Mouse (Mus musculus) lung, adult 2 months (tissue): Measurements from ENCODE around the gene Stac. TPM values are rescaled to one million over a fixed set of nuclear protein-coding genes. Genes with fewer than 3 reads are reported as not detected.

ENCODE experiments used
- DNase-seq: peaks from one replicate; pipeline ENCODE4 v3.0.0; 2022
- H3K4me1 ChIP-seq: fragments of 200-500 bp; 2 replicates; pipeline ENCODE4 v1.6.1; 2011; ENCODE audit warnings: low read length; ENCODE audit not compliant: control insufficient read depth, insufficient read depth
- H3K4me3 ChIP-seq: fragments of 200-500 bp; replicated peaks from 2 replicates; pipeline ENCODE3; 2011; ENCODE audit warnings: low read depth, mild to moderate bottlenecking, control low read depth, low read length; ENCODE audit errors: extremely low read depth
- CTCF ChIP-seq: fragments of 200-500 bp; IDR thresholded peaks from 2 replicates; pipeline ENCODE4 v1.5.1; 2011; ENCODE audit warnings: mild to moderate bottlenecking, low read length, control low read depth; ENCODE audit not compliant: insufficient read depth
- POLR2A ChIP-seq: fragments of 200-500 bp; IDR thresholded peaks from 2 replicates; pipeline ENCODE4 v1.6.1; 2011; ENCODE audit warnings: low read depth, mild to moderate bottlenecking, control low read depth, low read length, borderline replicate concordance; ENCODE audit errors: extremely low read depth
- WGBS: fragments of 180-500 bp; shearing (Covaris S2); methylation state at CpG from one replicate; pipeline ENCODE4 v1.1.7; 2018; 5-methylcytosine and 5-hydroxymethylcytosine counted together
- polyA plus RNA-seq: library from polyadenylated mRNA; depleted of rRNA; stranded (reverse); fragments of >200 nt; gene quantifications from 2 replicates; pipeline ENCODE4 v1.2.3, GENCODE M21; 2012; rRNA removed

Stac gene
- 0.71 and 1.7 TPM in 2 replicates for polyA plus RNA-seq

GRCm38 (mm10) chr9:111689680-111690483, at the start of gene Stac:
TSS of gene Stac (minus strand) at chr9:111690348.
- DNase-seq = no peak
- 3% methylated on average over 64 of the region's 64 CpGs for WGBS
- no peaks in the 10 kb centered on the region for H3K4me1 ChIP-seq
- H3K4me3 ChIP-seq = no peak within 1 kb of the TSS
- TF ChIP-seq POLR2A = no peak
- TF ChIP-seq CTCF = no peak

GRCm38 (mm10) chr9:111739431-111740245, 49.5 kb upstream of the Stac start:
- no peak for TF ChIP-seq POLR2A
- Histone ChIP-seq H3K4me1 (no peaks in the 10 kb centered on the region), H3K4me3 (no peak overlapping the region)
- DNase-seq = no peak
- WGBS = 69% methylated on average over 10 of the region's 10 CpGs

- H3K4me1 ChIP-seq = no peaks in the 10 kb centered on the region
- WGBS = 62% methylated on average over 3 of the region's 3 CpGs
- TF ChIP-seq POLR2A (no peak), CTCF (no peak)
- H3K4me3 ChIP-seq = no peak overlapping the region
- no peak for DNase-seq
Measured at GRCm38 (mm10) chr9:111739026-111739425, 48.9 kb upstream of the Stac start.

- H3K4me3 ChIP-seq = no peak overlapping the region
- TF ChIP-seq POLR2A = no peak
- no peak for TF ChIP-seq CTCF
- H3K4me1 ChIP-seq = no peaks in the 10 kb centered on the region
- no peak for DNase-seq
- 65% methylated on average over 2 of the region's 2 CpGs for WGBS
Measured at GRCm38 (mm10) chr9:111737796-111738195, 47.6 kb upstream of the Stac start.

- no peak overlapping the region for H3K4me3 ChIP-seq
- no peak for DNase-seq
- TF ChIP-seq CTCF = no peak
- TF ChIP-seq POLR2A = no peak
- 74% methylated on average over 3 of the region's 3 CpGs for WGBS
- no peaks in the 10 kb centered on the region for H3K4me1 ChIP-seq
Measured at GRCm38 (mm10) chr9:111735931-111736330, 45.8 kb upstream of the Stac start.

GRCm38 (mm10) chr9:111731939-111732670, 42.0 kb upstream of the Stac start:
- TF ChIP-seq POLR2A (no peak), CTCF (no peak)
- no peak overlapping the region for H3K4me3 ChIP-seq
- no peaks in the 10 kb centered on the region for H3K4me1 ChIP-seq
- DNase-seq = no peak
- WGBS = 58% methylated on average over 9 of the region's 9 CpGs

GRCm38 (mm10) chr9:111724981-111725593, 34.9 kb upstream of the Stac start:
- Histone ChIP-seq H3K4me3 (no peak overlapping the region), H3K4me1 (no peaks in the 10 kb centered on the region)
- TF ChIP-seq CTCF = no peak
- no peak for TF ChIP-seq POLR2A
- WGBS = 53% methylated on average over 5 of the region's 5 CpGs
- no peak for DNase-seq

GRCm38 (mm10) chr9:111714457-111714856, 24.3 kb upstream of the Stac start:
- DNase-seq = no peak
- 35% methylated on average over 3 of the region's 3 CpGs for WGBS
- no peak for TF ChIP-seq POLR2A
- no peak for TF ChIP-seq CTCF
- Histone ChIP-seq H3K4me1 (no peaks in the 10 kb centered on the region), H3K4me3 (no peak overlapping the region)

- no peak for DNase-seq
- WGBS = 15% methylated on average over 2 of the region's 2 CpGs
Measured at GRCm38 (mm10) chr9:111700101-111700500, 10.0 kb upstream of the Stac start.

More at GRCm38 (mm10) chr9:111700101-111700500, 10.0 kb upstream of the Stac start:
- TF ChIP-seq CTCF (no peak), POLR2A (no peak)
- Histone ChIP-seq H3K4me3 (no peak overlapping the region), H3K4me1 (no peaks in the 10 kb centered on the region)
